Mouse (Mus musculus) testis, adult 2 months (tissue): ENCODE measurements at regions not wholly inside any gene's neighbourhood (a gene's known extent, or its start where the extent isn't known, plus 50 kb on each side); places are given as distances from the start of the nearest gene placed in this dataset.

Source experiments
- CTCF ChIP-seq: fragments of 200-500 bp; IDR thresholded peaks from 2 replicates; pipeline ENCODE4 v1.5.1; 2012; ENCODE audit warnings: low read depth, mild to moderate bottlenecking, inconsistent platforms, low read length, moderate library complexity; ENCODE audit not compliant: control insufficient read depth, insufficient read depth, insufficient replicate concordance
- POLR2A ChIP-seq: fragments of 200-500 bp; IDR thresholded peaks from 2 replicates; pipeline ENCODE4 v1.6.1; 2012; ENCODE audit warnings: low read depth, mild to moderate bottlenecking, inconsistent platforms, low read length, moderate library complexity; ENCODE audit not compliant: control insufficient read depth

GRCm38 (mm10) chr2:12034323-12034585, 256.6 kb downstream of the Ankrd16 start:
- TF ChIP-seq CTCF (no peak), POLR2A (no peak)
